Mouse (Mus musculus) stomach, embryonic 14.5 days (tissue): ENCODE results near the gene Nkain1. TPM values are rescaled to one million over a fixed set of nuclear protein-coding genes. Genes with fewer than 3 reads are reported as not detected.

Source experiments
- ATAC-seq: fragments of 200-750 bp; cut with Nextera tagmentation; 2 replicates; pipeline ENCODE4 v1.8.0; 2017; ENCODE audit warnings: low read depth, moderate TSS enrichment; ENCODE audit not compliant: insufficient number of reproducible peaks, insufficient read depth, low FRiP score
- H3K27ac ChIP-seq: fragments of 300-500 bp; sonication (generic); 2 replicates; pipeline ENCODE4 v1.5.1; 2014; ENCODE audit warnings: mild to moderate bottlenecking, low read length, moderate library complexity, mixed read lengths
- H3K27me3 ChIP-seq: fragments of 300-500 bp; sonication (generic); 2 replicates; pipeline ENCODE4 v1.6.1; 2014; ENCODE audit warnings: low read length, control low read depth, mixed read lengths; ENCODE audit not compliant: control insufficient read depth, insufficient read depth
- H3K36me3 ChIP-seq: fragments of 300-500 bp; sonication (generic); 2 replicates; pipeline ENCODE4 v1.6.1; 2014; ENCODE audit warnings: mild to moderate bottlenecking, control low read depth, low read length, moderate library complexity, mixed read lengths; ENCODE audit not compliant: control insufficient read depth, insufficient read depth
- H3K4me1 ChIP-seq: fragments of 300-500 bp; sonication (generic); 2 replicates; pipeline ENCODE4 v1.6.1; 2014; ENCODE audit warnings: low read length, control low read depth, mixed read lengths; ENCODE audit not compliant: control insufficient read depth, insufficient read depth
- H3K4me2 ChIP-seq: fragments of 300-500 bp; sonication (generic); replicated peaks from 2 replicates; pipeline ENCODE4 v1.6.1; 2014; ENCODE audit warnings: low read depth, low read length, control low read depth
- H3K4me3 ChIP-seq: fragments of 300-500 bp; sonication (generic); 2 replicates; pipeline ENCODE4 v1.5.1; 2014; ENCODE audit warnings: low read depth, low read length, control low read depth
- H3K9ac ChIP-seq: fragments of 300-500 bp; sonication (generic); replicated peaks from 2 replicates; pipeline ENCODE4 v1.6.1; 2014; ENCODE audit warnings: low read depth, mild to moderate bottlenecking, control low read depth, low read length, moderate library complexity, mixed read lengths
- H3K9me3 ChIP-seq: fragments of 300-500 bp; sonication (generic); 2 replicates; pipeline ENCODE4 v1.6.1; 2016; ENCODE audit warnings: low read depth, low read length, control low read depth; ENCODE audit not compliant: control insufficient read depth
- WGBS: fragments of 180-500 bp; shearing (Covaris S2); extraction: QIAGEN DNeasy Blood & Tissue Kit; methylation state at CpG from one replicate; pipeline ENCODE4 v1.1.7; 2014; 5-methylcytosine and 5-hydroxymethylcytosine counted together
- polyA plus RNA-seq: library from polyadenylated mRNA; unstranded; fragments of >200 nt; fragmentation: Nextera tagmentation; extraction: Ambion mirVana; gene quantifications from 2 replicates; pipeline ENCODE4 v1.2.1, GENCODE M21; 2014

Nkain1 gene
- polyA plus RNA-seq, 1 experiment from 2014 or later: 2.6 TPM

DNA sequence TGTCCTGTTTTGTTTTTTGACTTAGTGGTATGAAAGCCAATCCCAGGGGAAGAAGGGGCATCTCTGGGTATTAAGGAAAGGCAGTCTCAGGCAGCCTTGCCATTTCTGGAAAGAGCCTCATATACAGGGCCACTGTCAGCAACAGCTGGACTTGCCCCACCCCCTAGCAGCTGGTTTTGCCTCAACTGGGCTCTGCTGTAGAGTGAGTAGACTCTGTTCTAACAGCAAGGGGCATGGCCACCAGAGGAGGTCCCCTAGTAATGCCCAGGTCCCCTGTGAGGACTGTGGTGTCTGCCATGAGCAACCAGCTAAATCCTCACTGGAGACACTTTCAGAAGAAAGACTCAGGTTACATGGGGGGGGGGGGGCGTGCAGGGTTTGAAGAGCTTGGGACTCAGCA, 17.0 kb downstream of the Nkain1 start:
- H3K27ac ChIP-seq: no peak overlapping the region
- no peak overlapping the region for H3K4me3 ChIP-seq

DNA sequence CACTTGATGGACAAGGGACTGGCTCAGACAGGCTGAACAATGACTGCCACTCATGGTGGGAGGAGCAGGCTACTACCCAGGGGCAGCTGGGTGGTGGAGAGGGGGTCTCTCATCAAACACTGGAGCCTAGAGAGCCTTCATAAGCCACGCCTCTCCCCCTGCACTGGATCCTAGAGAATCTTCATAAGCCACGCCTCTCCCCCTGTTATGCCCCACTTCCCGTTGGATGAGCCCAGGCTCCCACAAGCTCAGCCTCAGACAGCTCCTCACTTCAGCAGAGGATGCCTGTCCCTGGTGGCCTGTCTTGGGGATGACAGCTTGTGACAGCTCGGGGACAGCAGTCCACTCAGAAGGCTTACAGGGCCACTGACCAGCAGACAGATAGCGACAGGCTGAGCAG, 17.7 kb downstream of the Nkain1 start:
- H3K9ac ChIP-seq: no peak overlapping the region
- H3K4me2 ChIP-seq: no peak overlapping the region
- H3K9me3 ChIP-seq: no peaks in the 10 kb centered on the region
- peaks cover 7% of the 10 kb centered on the region; the same call in 1 of the 2 replicates for H3K4me1 ChIP-seq
- no peak for ATAC-seq
- H3K27ac ChIP-seq: no peak overlapping the region
- WGBS: 49% methylated on average over 5 of the region's 5 CpGs
- H3K4me3 ChIP-seq: no peak overlapping the region
- H3K36me3 ChIP-seq: no peaks in the 10 kb centered on the region
- H3K27me3 ChIP-seq: no peaks in the 10 kb centered on the region

More for the DNA sequence above, 17.0 kb downstream of the Nkain1 start:
- Histone ChIP-seq H3K9me3 (no peaks in the 10 kb centered on the region), H3K27me3 (no peaks in the 10 kb centered on the region), H3K4me2 (no peak overlapping the region), H3K9ac (no peak overlapping the region), H3K4me1 (peaks cover 7% of the 10 kb centered on the region; the same call in 1 of the 2 replicates), H3K36me3 (no peaks in the 10 kb centered on the region)
- WGBS: no CpG with 5 or more reads among the region's 1 CpGs
- ATAC-seq: no peak

DNA sequence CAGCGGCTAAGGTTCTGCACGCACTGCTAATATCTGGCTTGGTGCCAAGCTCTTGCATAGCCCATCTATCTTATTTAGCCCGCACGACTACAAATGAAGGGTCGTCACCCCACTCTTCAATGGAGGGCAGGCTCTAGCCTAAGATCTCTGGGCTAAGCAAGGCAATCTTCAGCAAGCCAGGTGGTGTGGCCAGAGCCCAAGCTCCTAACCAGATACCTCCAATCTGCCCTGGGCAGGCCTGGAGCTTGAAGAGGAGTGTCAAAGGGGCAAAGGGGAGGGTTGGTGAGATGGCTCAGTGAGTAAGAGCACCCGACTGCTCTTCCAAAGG, 20.9 kb downstream of the Nkain1 start:
- 16% methylated on average over 6 of the region's 6 CpGs for WGBS
- Histone ChIP-seq H3K4me1 (peaks cover 7% of the 10 kb centered on the region; the same call in 1 of the 2 replicates), H3K36me3 (no peaks in the 10 kb centered on the region), H3K9ac (no peak overlapping the region), H3K27ac (no peak overlapping the region), H3K4me2 (no peak overlapping the region), H3K4me3 (no peak overlapping the region), H3K9me3 (no peaks in the 10 kb centered on the region), H3K27me3 (no peaks in the 10 kb centered on the region)
- 0 out of 2 replicates have a peak, but pooled peaks have one; percentile 28 for ATAC-seq

DNA sequence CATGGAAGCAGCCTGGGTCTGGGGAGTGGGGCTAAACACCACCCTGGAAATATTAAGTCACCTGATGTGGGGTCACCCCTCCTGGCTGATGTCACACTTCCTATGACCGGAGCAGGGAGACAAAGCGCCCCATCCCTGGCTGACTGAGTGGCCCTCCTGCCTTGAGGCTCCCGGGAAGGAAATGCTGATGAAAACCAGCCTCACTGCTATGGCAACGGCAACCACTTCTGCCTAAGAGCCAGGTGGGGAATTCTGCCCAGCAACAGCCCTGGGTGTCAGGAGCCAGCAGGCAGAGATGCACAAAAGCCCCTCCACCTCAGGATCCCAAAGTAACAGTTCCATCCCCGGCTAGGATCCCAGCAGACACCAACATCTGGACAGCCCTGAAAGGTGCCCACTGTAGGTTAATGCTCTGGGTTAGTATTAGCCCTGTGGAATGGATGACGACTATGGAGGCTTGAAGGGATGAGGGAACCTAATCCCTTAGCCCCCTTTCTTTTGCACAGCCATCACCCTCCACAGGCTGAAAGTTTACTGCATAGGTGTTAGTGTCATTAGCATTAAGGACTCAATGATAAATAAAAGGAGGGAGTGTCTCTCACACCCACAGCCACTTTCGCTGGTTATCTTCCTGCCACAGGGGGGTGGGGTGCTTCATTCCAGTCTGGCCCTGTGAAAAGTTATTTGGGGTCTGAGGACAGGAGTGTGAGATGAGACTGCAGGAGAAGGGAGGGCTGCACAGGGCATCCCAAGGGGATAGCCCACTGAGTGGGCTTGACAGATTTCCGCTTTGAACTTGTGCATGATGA, 21.5 kb downstream of the Nkain1 start:
- ATAC-seq: 0 out of 2 replicates have a peak, but pooled peaks have one; percentile 16
- Histone ChIP-seq H3K36me3 (no peaks in the 10 kb centered on the region), H3K4me1 (peaks cover 7% of the 10 kb centered on the region; the same call in 1 of the 2 replicates), H3K9me3 (no peaks in the 10 kb centered on the region), H3K4me3 (no peak overlapping the region), H3K4me2 (no peak overlapping the region), H3K9ac (no peak overlapping the region), H3K27me3 (no peaks in the 10 kb centered on the region), H3K27ac (no peak overlapping the region)
- WGBS: 20% methylated on average over 8 of the region's 8 CpGs

DNA sequence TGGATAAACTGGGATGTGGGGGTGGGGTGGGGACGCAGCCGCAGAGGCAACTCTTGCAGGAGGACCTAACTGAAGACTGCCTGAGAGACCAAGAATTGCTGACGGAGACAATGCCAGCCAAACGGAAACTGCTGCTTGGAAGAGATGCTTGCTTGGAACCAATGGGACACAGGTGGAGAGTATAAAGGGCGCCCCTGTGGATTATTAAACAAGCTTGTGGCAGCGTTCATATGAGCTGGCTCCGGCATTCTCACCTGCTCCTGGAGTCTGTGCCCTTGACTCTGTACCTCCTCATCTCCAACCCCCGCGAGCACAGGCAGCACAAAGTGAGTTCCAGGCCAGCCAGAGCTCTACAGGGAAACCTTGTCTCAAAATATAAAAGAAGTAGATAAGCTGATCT, 23.5 kb downstream of the Nkain1 start:
- Histone ChIP-seq H3K36me3 (no peaks in the 10 kb centered on the region), H3K27me3 (no peaks in the 10 kb centered on the region), H3K4me3 (no peak overlapping the region), H3K9ac (no peak overlapping the region), H3K9me3 (no peaks in the 10 kb centered on the region), H3K4me1 (peaks cover 12% of the 10 kb centered on the region), H3K4me2 (no peak overlapping the region), H3K27ac (no peak overlapping the region)
- WGBS: 85% methylated on average over 9 of the region's 9 CpGs
- no peak for ATAC-seq

DNA sequence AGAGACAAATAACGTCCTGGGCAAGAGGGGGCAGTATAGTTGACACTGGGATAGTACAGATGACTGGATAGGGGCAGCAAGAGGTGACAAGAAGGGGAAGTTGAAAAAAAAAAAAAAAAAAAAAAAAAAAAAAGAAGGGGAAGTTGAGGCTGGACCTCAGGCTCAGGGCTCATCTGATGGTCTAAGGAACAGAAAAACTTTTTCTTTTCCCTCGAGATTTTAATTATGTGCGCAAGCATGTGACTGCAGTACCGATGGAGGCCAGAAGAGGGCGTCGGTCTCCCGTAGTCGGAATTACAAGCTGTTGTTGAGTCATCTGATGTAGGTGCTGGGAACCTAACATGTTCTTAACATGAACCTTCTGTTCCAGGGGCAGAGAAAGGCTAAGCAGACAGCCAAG, 24.8 kb downstream of the Nkain1 start:
- Histone ChIP-seq H3K9me3 (no peaks in the 10 kb centered on the region), H3K9ac (no peak overlapping the region), H3K36me3 (no peaks in the 10 kb centered on the region), H3K27ac (no peak overlapping the region), H3K4me3 (no peak overlapping the region), H3K4me1 (peaks cover 12% of the 10 kb centered on the region), H3K4me2 (no peak overlapping the region), H3K27me3 (no peaks in the 10 kb centered on the region)
- ATAC-seq: no peak
- 84% methylated on average over 8 of the region's 8 CpGs for WGBS

DNA sequence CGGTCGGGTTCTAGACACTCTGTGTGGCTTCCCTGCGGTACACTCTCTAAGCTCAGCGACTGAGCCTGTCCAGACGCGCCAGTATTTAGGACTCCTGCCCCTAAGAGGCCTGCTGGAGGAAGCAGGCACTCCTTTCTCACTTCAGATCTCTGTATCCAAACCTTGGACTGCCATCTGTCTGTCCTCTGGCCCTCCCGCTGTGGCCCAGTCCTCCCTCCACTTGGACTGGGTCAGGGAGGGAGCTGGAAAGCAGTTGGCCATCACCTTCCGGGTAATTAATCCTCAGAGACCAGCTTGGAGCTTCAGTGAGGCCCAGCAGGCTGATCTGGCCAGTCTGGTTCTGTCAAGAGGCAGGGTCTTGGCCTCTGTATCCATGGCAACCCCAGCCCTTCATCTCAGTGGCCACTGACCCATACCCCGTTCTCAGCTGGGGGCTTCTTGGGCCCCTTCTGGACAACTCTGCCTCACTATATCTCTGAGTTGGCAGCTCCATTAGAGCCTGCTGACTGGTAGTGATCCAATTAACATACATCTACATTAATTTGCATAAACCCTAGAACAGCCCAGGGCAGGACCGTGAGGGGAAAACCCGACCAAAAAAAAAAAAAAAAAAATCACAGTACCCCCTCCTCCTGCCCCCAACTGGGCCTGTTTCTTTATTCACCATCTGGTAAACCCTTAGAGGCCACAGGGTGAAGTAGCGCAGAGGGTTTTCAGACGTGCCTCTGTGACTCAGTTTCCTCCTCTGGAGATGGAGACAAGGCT, 27.0 kb downstream of the Nkain1 start:
- ATAC-seq: no peak
- WGBS: 19% methylated on average over 13 of the region's 13 CpGs

DNA sequence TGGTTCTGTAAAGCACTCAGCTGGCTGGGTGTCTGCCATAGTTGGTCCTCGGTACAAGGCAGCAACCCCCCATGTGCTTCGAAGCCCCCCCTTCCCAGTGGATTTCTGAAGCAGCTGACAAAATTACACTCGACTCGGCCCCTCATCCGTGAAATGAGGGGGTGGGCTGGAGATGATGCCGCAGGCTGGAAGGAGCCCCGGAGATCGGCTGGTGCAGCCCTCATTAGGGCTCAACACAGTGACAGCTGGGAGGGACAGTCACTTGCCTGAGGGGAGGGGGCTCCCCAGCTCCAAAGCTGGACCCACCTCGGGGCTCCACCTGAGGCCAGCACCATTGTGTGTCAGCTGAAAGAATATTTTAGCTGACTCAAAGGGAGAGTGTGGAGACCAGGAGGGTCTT, 29.6 kb downstream of the Nkain1 start:
- no peak overlapping the region for H3K9ac ChIP-seq
- peaks cover 6% of the 10 kb centered on the region for H3K4me1 ChIP-seq
- no peak overlapping the region for H3K27ac ChIP-seq
- no peak for ATAC-seq
- WGBS: 58% methylated on average over 9 of the region's 9 CpGs
- H3K36me3 ChIP-seq: no peaks in the 10 kb centered on the region
- H3K4me2 ChIP-seq: no peak overlapping the region
- H3K4me3 ChIP-seq: no peak overlapping the region
- H3K9me3 ChIP-seq: no peaks in the 10 kb centered on the region
- H3K27me3 ChIP-seq: no peaks in the 10 kb centered on the region

More for the DNA sequence above, 27.0 kb downstream of the Nkain1 start:
- H3K9me3 ChIP-seq: no peaks in the 10 kb centered on the region
- H3K4me3 ChIP-seq: no peak overlapping the region
- no peak overlapping the region for H3K27ac ChIP-seq
- H3K9ac ChIP-seq: no peak overlapping the region
- H3K4me1 ChIP-seq: peaks cover 6% of the 10 kb centered on the region
- H3K36me3 ChIP-seq: no peaks in the 10 kb centered on the region
- no peak overlapping the region for H3K4me2 ChIP-seq
- H3K27me3 ChIP-seq: no peaks in the 10 kb centered on the region
